Mouse (Mus musculus): ENCODE measurements at regions not wholly inside any gene's neighbourhood (a gene's known extent, or its start where the extent isn't known, plus 50 kb on each side); places are given as distances from the start of the nearest gene placed in this dataset.

GRCm38 (mm10) chr3:104284961-104285360 lies 64.8 kb upstream of the Magi3 start:
- H3K36me3 ChIP-seq (ENCODE audit: control insufficient read depth, insufficient read depth), result no peaks in the 10 kb centered on the region
- no peaks in the 10 kb centered on the region for H3K79me2 ChIP-seq (ENCODE audit: control insufficient read depth, insufficient read depth)
- no peak overlapping the region for H3ac ChIP-seq (ENCODE audit: control insufficient read depth, insufficient read length, low read depth)
- no peak overlapping the region for H3K4me3 ChIP-seq (ENCODE audit: insufficient read depth, poor library complexity, severe bottlenecking)
- TF ChIP-seq CEBPB (IDR thresholded peaks at IDR 0.05; ENCODE audit: low read depth) (no peak), MYOG (IDR thresholded peaks at IDR 0.05; ENCODE audit: control insufficient read depth, extremely low read depth, insufficient read length) (no peak), FOSL1 (IDR thresholded peaks at IDR 0.05; ENCODE audit: insufficient read depth, low read length, poor library complexity, severe bottlenecking) (no peak)
- H3K27me3 ChIP-seq (ENCODE audit: control insufficient read depth, insufficient read depth, insufficient read length), result no peaks in the 10 kb centered on the region
- H3K79me3 ChIP-seq (ENCODE audit: low read depth), result no peaks in the 10 kb centered on the region

GRCm38 (mm10) chr3:104283855-104284254 lies 63.7 kb upstream of the Magi3 start:
- Histone ChIP-seq H3K27me3 (ENCODE audit: control insufficient read depth, insufficient read depth, insufficient read length) (no peaks in the 10 kb centered on the region), H3K79me2 (ENCODE audit: control insufficient read depth, insufficient read depth) (no peaks in the 10 kb centered on the region), H3K79me3 (ENCODE audit: low read depth) (no peaks in the 10 kb centered on the region), H3ac (ENCODE audit: control insufficient read depth, insufficient read length, low read depth) (no peak overlapping the region), H3K36me3 (ENCODE audit: control insufficient read depth, insufficient read depth) (no peaks in the 10 kb centered on the region), H3K4me3 (ENCODE audit: insufficient read depth, poor library complexity, severe bottlenecking) (no peak overlapping the region)
- TF ChIP-seq MYOD1 (IDR thresholded peaks at IDR 0.05; ENCODE audit: control insufficient read depth, insufficient read length, low read depth), result no peak
- TF ChIP-seq CEBPB (IDR thresholded peaks at IDR 0.05; ENCODE audit: low read depth), result no peak
- TF ChIP-seq USF1 (IDR thresholded peaks at IDR 0.05; ENCODE audit: low read depth), result no peak
- TF ChIP-seq MAX (IDR thresholded peaks at IDR 0.05), result no peak
- TF ChIP-seq MYOG (IDR thresholded peaks at IDR 0.05; ENCODE audit: control insufficient read depth, extremely low read depth, insufficient read length), result no peak
- TF ChIP-seq CTCF (IDR thresholded peaks at IDR 0.05; ENCODE audit: control insufficient read depth, insufficient read depth, insufficient read length), result no peak
- TF ChIP-seq FOSL1 (IDR thresholded peaks at IDR 0.05; ENCODE audit: insufficient read depth, low read length, poor library complexity, severe bottlenecking), result no peak

GRCm38 (mm10) chr3:104279505-104279904 lies 59.3 kb upstream of the Magi3 start:
- no peaks in the 10 kb centered on the region for H3K79me2 ChIP-seq (ENCODE audit: control insufficient read depth, insufficient read depth)
- no peak overlapping the region for H3K4me3 ChIP-seq (ENCODE audit: insufficient read depth, poor library complexity, severe bottlenecking)
- H3K27me3 ChIP-seq (ENCODE audit: control insufficient read depth, insufficient read depth, insufficient read length), result no peaks in the 10 kb centered on the region
- H3K79me3 ChIP-seq (ENCODE audit: low read depth), result no peaks in the 10 kb centered on the region
- TF ChIP-seq FOSL1 (IDR thresholded peaks at IDR 0.05; ENCODE audit: insufficient read depth, low read length, poor library complexity, severe bottlenecking), result no peak
- no peak for TF ChIP-seq CEBPB (IDR thresholded peaks at IDR 0.05; ENCODE audit: low read depth)
- TF ChIP-seq USF1 (IDR thresholded peaks at IDR 0.05; ENCODE audit: low read depth), result no peak
- no peak for TF ChIP-seq MAX (IDR thresholded peaks at IDR 0.05)
- no peaks in the 10 kb centered on the region for H3K36me3 ChIP-seq (ENCODE audit: control insufficient read depth, insufficient read depth)
- no peak overlapping the region for H3ac ChIP-seq (ENCODE audit: control insufficient read depth, insufficient read length, low read depth)

- no peaks in the 10 kb centered on the region for H3K36me3 ChIP-seq (ENCODE audit: control insufficient read depth, insufficient read depth)
- H3K79me2 ChIP-seq (ENCODE audit: control insufficient read depth, insufficient read depth), result no peaks in the 10 kb centered on the region
- no peaks in the 10 kb centered on the region for H3K79me3 ChIP-seq (ENCODE audit: low read depth)
- no peaks in the 10 kb centered on the region for H3K27me3 ChIP-seq (ENCODE audit: control insufficient read depth, insufficient read depth, insufficient read length)
- H3K4me3 ChIP-seq (ENCODE audit: insufficient read depth, poor library complexity, severe bottlenecking), result no peak overlapping the region
- TF ChIP-seq MYOD1 (IDR thresholded peaks at IDR 0.05; ENCODE audit: control insufficient read depth, insufficient read length, low read depth) (no peak), MYOG (IDR thresholded peaks at IDR 0.05; ENCODE audit: control insufficient read depth, extremely low read depth, insufficient read length) (no peak), CTCF (IDR thresholded peaks at IDR 0.05; ENCODE audit: control insufficient read depth, insufficient read depth, insufficient read length) (no peak), CEBPB (IDR thresholded peaks at IDR 0.05; ENCODE audit: low read depth) (no peak)
- no peak overlapping the region for H3ac ChIP-seq (ENCODE audit: control insufficient read depth, insufficient read length, low read depth)
These were observed 54.6 kb upstream of the Magi3 start for GRCm38 (mm10) chr3:104274718-104275302.

GRCm38 (mm10) chr3:104274084-104274483 lies 53.9 kb upstream of the Magi3 start:
- no peak overlapping the region for H3ac ChIP-seq (ENCODE audit: control insufficient read depth, insufficient read length, low read depth)

More at GRCm38 (mm10) chr3:104274084-104274483, 53.9 kb upstream of the Magi3 start:
- TF ChIP-seq CTCF (IDR thresholded peaks at IDR 0.05; ENCODE audit: control insufficient read depth, insufficient read depth, insufficient read length) (no peak), MYOG (IDR thresholded peaks at IDR 0.05; ENCODE audit: control insufficient read depth, extremely low read depth, insufficient read length) (no peak), USF1 (IDR thresholded peaks at IDR 0.05; ENCODE audit: low read depth) (no peak), MAX (IDR thresholded peaks at IDR 0.05) (no peak), FOSL1 (IDR thresholded peaks at IDR 0.05; ENCODE audit: insufficient read depth, low read length, poor library complexity, severe bottlenecking) (no peak), CEBPB (IDR thresholded peaks at IDR 0.05; ENCODE audit: low read depth) (no peak), MYOD1 (IDR thresholded peaks at IDR 0.05; ENCODE audit: control insufficient read depth, insufficient read length, low read depth) (no peak)
- H3K36me3 ChIP-seq (ENCODE audit: control insufficient read depth, insufficient read depth), result no peaks in the 10 kb centered on the region
- H3K79me2 ChIP-seq (ENCODE audit: control insufficient read depth, insufficient read depth), result no peaks in the 10 kb centered on the region
- H3K79me3 ChIP-seq (ENCODE audit: low read depth), result no peaks in the 10 kb centered on the region
- no peak overlapping the region for H3K4me3 ChIP-seq (ENCODE audit: insufficient read depth, poor library complexity, severe bottlenecking)
- H3K27me3 ChIP-seq (ENCODE audit: control insufficient read depth, insufficient read depth, insufficient read length), result no peaks in the 10 kb centered on the region
